Mouse (Mus musculus) stomach, postnatal 0 days (tissue): ENCODE measurements around the gene Pdpn. TPM values are rescaled to one million over a fixed set of nuclear protein-coding genes. Genes with fewer than 3 reads are reported as not detected.
A peak's percentile ranks its signal among the peaks of the same experiment; 100 is the strongest.
"Not testable (repeated sequence)": the region's sequence is repeated elsewhere in the genome, so short reads cannot be mapped to it uniquely, and the experiment has no call there.

Source experiments
- ATAC-seq: fragments of 200-750 bp; cut with Nextera tagmentation; 2 replicates; pipeline ENCODE4 v1.8.0; 2017; ENCODE audit not compliant: low FRiP score, low TSS enrichment
- DNase-seq: peaks from one replicate; pipeline ENCODE4 v3.0.0-alpha.2; 2016; ENCODE audit warnings: low spot score
- H3K27ac ChIP-seq: fragments of 300-500 bp; sonication (generic); replicated peaks from 2 replicates; pipeline ENCODE4 v1.5.1; 2014; ENCODE audit warnings: mild to moderate bottlenecking, control low read depth
- H3K27me3 ChIP-seq: fragments of 300-500 bp; sonication (generic); 2 replicates; pipeline ENCODE4 v1.6.1; 2014; ENCODE audit warnings: low read length; ENCODE audit not compliant: control insufficient read depth, insufficient read depth
- H3K36me3 ChIP-seq: fragments of 300-500 bp; sonication (generic); 2 replicates; pipeline ENCODE4 v1.6.1; 2014; ENCODE audit warnings: low read length, mixed read lengths; ENCODE audit not compliant: control insufficient read depth, insufficient read depth
- H3K4me1 ChIP-seq: fragments of 300-500 bp; sonication (generic); replicated peaks from 2 replicates; pipeline ENCODE4 v1.6.1; 2014; ENCODE audit warnings: antibody characterized with exemption; ENCODE audit not compliant: control insufficient read depth, insufficient read depth
- H3K4me2 ChIP-seq: fragments of 300-500 bp; sonication (generic); replicated peaks from 2 replicates; pipeline ENCODE4 v1.6.1; 2014; ENCODE audit warnings: low read depth, mild to moderate bottlenecking, control low read depth, moderate library complexity
- H3K4me3 ChIP-seq: fragments of 300-500 bp; sonication (generic); 2 replicates; pipeline ENCODE4 v1.5.1; 2014; ENCODE audit warnings: low read depth, low read length, control low read depth
- H3K9ac ChIP-seq: fragments of 300-500 bp; sonication (generic); 2 replicates; pipeline ENCODE4 v1.6.1; 2014; ENCODE audit warnings: mild to moderate bottlenecking, low read length, control low read depth, mixed read lengths
- H3K9me3 ChIP-seq: fragments of 300-500 bp; sonication (generic); 2 replicates; pipeline ENCODE4 v1.6.1; 2016; ENCODE audit warnings: low read length; ENCODE audit not compliant: control insufficient read depth
- CTCF ChIP-seq: IDR thresholded peaks from 2 replicates; pipeline ENCODE4 v1.5.1; 2016; ENCODE audit warnings: antibody characterized with exemption, low read depth, mild to moderate bottlenecking, moderate library complexity
- EP300 ChIP-seq: optimal IDR thresholded peaks from 2 replicates; pipeline ENCODE3; 2016; ENCODE audit warnings: antibody characterized with exemption
- WGBS: fragments of 180-500 bp; shearing (Covaris S2); extraction: QIAGEN DNeasy Blood & Tissue Kit; methylation state at CpG from one replicate; pipeline ENCODE4 v1.1.7; 2014; 5-methylcytosine and 5-hydroxymethylcytosine counted together
- polyA plus RNA-seq: library from polyadenylated mRNA; unstranded; fragments of >200 nt; fragmentation: Nextera tagmentation; extraction: Ambion mirVana; gene quantifications from 2 replicates; pipeline ENCODE4 v1.2.1, GENCODE M21; 2015

Pdpn gene
- polyA plus RNA-seq = 27.5 and 36.0 TPM in 2 replicates

GRCm38 (mm10) chr4:143299325-143300070 is at the start of gene Pdpn:
Gene Pdpn (minus strand): TSS chr4:143299564.
- H3K27me3 ChIP-seq = no peaks in the 10 kb centered on the region
- no peaks in the 10 kb centered on the region for H3K9me3 ChIP-seq
- peak within 1 kb of the TSS; percentile 43 for H3K4me3 ChIP-seq
- H3K36me3 ChIP-seq = no peaks in the 10 kb centered on the region
- ATAC-seq (peak; percentile 48; the same call in 1 of the 2 replicates), DNase-seq (peak; percentile 52)
- H3K27ac ChIP-seq = peak within 1 kb of the TSS; percentile 30
- peak within 1 kb of the TSS; percentile 60 for H3K4me2 ChIP-seq
- WGBS = 8% methylated on average over 31 of the region's 31 CpGs
- H3K9ac ChIP-seq = peak within 1 kb of the TSS; percentile 60
- TF ChIP-seq EP300 = no peak
- 0 out of 2 replicates have a peak, but pooled peaks cover 2% of the 10 kb centered on the region for H3K4me1 ChIP-seq

- TF ChIP-seq EP300 (no peak), CTCF (no peak)
- ATAC-seq (no peak), DNase-seq (no peak)
- H3K9me3 ChIP-seq = no peaks in the 10 kb centered on the region
- 20% methylated on average over 5 of the region's 5 CpGs for WGBS
- H3K4me2 ChIP-seq = no peak overlapping the region
- peaks cover 17% of the 10 kb centered on the region; the same call in 1 of the 2 replicates for H3K27me3 ChIP-seq
- H3K27ac ChIP-seq = no peak overlapping the region
- no peak overlapping the region for H3K9ac ChIP-seq
- no peak overlapping the region for H3K4me3 ChIP-seq
- H3K4me1 ChIP-seq = no peaks in the 10 kb centered on the region
- no peaks in the 10 kb centered on the region for H3K36me3 ChIP-seq
These were observed 49.3 kb upstream of the Pdpn start for GRCm38 (mm10) chr4:143348678-143349077.

DNA sequence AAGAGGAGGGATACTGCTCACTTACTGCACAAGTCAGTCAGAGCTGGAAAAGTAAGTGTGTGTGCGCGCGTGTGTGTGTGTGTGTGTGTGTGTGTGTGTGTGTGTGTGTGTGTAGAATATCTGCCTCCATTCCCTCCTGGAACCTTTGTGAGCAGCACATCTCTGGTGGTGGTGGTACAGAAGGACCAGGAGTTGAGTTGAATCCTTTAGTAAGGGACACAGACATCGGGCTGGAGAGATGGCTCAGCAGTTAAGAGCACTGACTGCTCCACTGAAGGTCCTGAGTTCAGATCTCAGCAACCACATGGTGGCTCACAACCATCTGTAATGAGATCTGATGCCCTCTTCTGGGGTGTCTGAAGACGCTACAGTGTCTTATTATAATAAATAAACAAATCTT is 46.1 kb upstream of the Pdpn start:
- H3K27ac ChIP-seq, H3K9me3 ChIP-seq, DNase-seq, H3K36me3 ChIP-seq, H3K9ac ChIP-seq, ATAC-seq, H3K4me1 ChIP-seq, H3K4me2 ChIP-seq, H3K4me3 ChIP-seq: not testable (repeated sequence)
- 76% methylated on average over 5 of the region's 5 CpGs for WGBS
- H3K27me3 ChIP-seq = peaks cover 14% of the 10 kb centered on the region; the same call in 1 of the 2 replicates

DNA sequence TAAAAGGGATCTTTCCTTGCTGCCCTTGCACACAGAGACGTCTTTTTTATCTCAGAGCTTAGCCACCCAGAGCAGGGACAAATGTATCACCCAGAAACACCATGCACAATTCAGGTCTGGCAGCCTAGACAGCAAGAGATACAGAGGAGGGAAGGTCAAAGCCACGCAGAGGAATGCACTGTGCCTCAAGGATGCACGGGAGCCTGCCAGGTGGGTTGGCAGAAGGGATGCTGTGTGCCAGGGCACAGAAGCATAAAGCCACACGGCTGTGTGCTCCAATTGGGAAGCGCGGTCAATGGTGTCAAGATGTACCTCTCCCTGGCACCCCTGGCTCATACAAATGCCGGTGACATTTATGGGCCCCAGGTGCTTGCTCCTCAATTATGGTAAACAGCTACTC is 42.1 kb upstream of the Pdpn start:
- ATAC-seq (no peak), DNase-seq (no peak)
- Histone ChIP-seq H3K27me3 (no peaks in the 10 kb centered on the region), H3K4me3 (no peak overlapping the region), H3K9ac (no peak overlapping the region), H3K4me1 (no peaks in the 10 kb centered on the region), H3K27ac (no peak overlapping the region), H3K4me2 (no peak overlapping the region), H3K36me3 (no peaks in the 10 kb centered on the region), H3K9me3 (no peaks in the 10 kb centered on the region)
- 80% methylated on average over 7 of the region's 7 CpGs for WGBS
- no peak for TF ChIP-seq CTCF
- no peak for TF ChIP-seq EP300

DNA sequence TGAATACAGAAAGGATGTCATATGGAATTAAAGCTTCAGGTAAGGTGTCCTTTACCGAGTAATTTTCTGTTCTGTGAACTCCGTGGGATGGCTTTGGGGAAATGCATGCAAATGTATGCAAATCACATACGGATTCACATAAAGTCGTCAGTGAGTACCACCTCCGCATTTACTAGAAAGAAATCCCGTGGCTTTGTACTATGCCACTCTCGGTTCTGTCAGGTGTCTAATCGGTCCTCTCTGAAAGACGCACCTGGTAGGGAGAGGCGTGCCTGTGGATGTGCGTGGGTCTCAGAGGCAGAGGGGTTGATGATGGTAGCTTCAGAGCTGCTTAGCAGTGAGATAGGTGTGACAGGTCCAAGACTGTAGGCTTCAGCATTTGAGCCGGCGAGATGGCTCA is 40.4 kb upstream of the Pdpn start:
- ATAC-seq (no peak), DNase-seq (no peak)
- Histone ChIP-seq H3K9me3 (no peaks in the 10 kb centered on the region), H3K27me3 (no peaks in the 10 kb centered on the region), H3K4me3 (no peak overlapping the region), H3K9ac (no peak overlapping the region), H3K36me3 (no peaks in the 10 kb centered on the region), H3K27ac (no peak overlapping the region), H3K4me1 (no peaks in the 10 kb centered on the region), H3K4me2 (no peak overlapping the region)
- TF ChIP-seq EP300 = no peak
- TF ChIP-seq CTCF = no peak
- 85% methylated on average over 13 of the region's 13 CpGs for WGBS

- Histone ChIP-seq H3K9me3 (no peaks in the 10 kb centered on the region), H3K27me3 (no peaks in the 10 kb centered on the region), H3K27ac (no peak overlapping the region), H3K9ac (no peak overlapping the region), H3K36me3 (no peaks in the 10 kb centered on the region), H3K4me2 (no peak overlapping the region), H3K4me1 (no peaks in the 10 kb centered on the region), H3K4me3 (no peak overlapping the region)
- no peak for TF ChIP-seq EP300
- no peak for TF ChIP-seq CTCF
- 56% methylated on average over 2 of the region's 2 CpGs for WGBS
- DNase-seq = no peak
- no peak for ATAC-seq
These were observed 36.7 kb upstream of the Pdpn start for GRCm38 (mm10) chr4:143336096-143336495.
